Mouse (Mus musculus): ENCODE measurements at regions not wholly inside any gene's neighbourhood (a gene's known extent, or its start where the extent isn't known, plus 50 kb on each side); places are given as distances from the start of the nearest gene placed in this dataset.

DNA sequence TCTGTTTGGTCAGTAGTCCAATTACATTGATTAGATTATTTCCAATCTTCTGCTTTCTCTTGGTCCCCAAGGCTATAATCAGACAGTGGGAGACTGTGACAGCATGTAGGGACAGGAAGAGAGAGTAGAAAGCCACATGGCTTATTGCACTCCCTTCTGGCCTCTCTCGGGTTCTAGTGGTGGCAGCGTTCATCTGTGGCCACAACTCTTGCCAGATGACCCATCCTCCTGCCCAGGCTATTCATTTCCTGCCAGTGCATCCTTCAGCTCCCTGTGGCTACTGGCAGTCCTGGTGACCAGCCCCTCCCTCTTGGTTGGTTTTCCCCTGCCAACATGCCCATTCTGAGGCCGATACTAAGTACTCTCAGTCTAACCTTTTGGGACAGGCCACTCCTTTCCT lies 70.2 kb upstream of the Bmp2 start:
- Histone ChIP-seq H3K27ac (no peak overlapping the region), H3K9me3 (replicated peaks) (no peaks in the 10 kb centered on the region), H3K4me3 (no peak overlapping the region), H3K27me3 (no peaks in the 10 kb centered on the region), H3K36me3 (no peaks in the 10 kb centered on the region), H3K4me2 (no peak overlapping the region), H3K9ac (no peak overlapping the region), H3K4me1 (replicated peaks) (no peaks in the 10 kb centered on the region)
- whole genome bisulfite sequencing: 91% methylated on average over 3 of the region's 3 CpGs
- no peak for ATAC-seq (replicated peaks; ENCODE audit: insufficient number of reproducible peaks, insufficient read depth, low FRiP score, low read depth)

GRCm38 (mm10) chr2:133495443-133495842 lies 56.5 kb upstream of the Bmp2 start:
- ATAC-seq (replicated peaks; ENCODE audit: insufficient number of reproducible peaks, insufficient read depth, low FRiP score, low read depth): no peak
- no peak overlapping the region for H3K27ac ChIP-seq
- H3K4me3 ChIP-seq: no peak overlapping the region
- no peaks in the 10 kb centered on the region for H3K9me3 ChIP-seq (replicated peaks)
- H3K36me3 ChIP-seq: no peaks in the 10 kb centered on the region
- 43% methylated on average over 3 of the region's 3 CpGs for WGBS
- peaks cover 13% of the 10 kb centered on the region for H3K4me1 ChIP-seq (replicated peaks)
- H3K4me2 ChIP-seq: no peak overlapping the region
- no peak overlapping the region for H3K9ac ChIP-seq
- H3K27me3 ChIP-seq: no peaks in the 10 kb centered on the region

- Histone ChIP-seq H3K4me3 (no peak overlapping the region), H3K27ac (no peak overlapping the region), H3K36me3 (no peaks in the 10 kb centered on the region), H3K9me3 (replicated peaks) (no peaks in the 10 kb centered on the region), H3K4me1 (replicated peaks) (peaks cover 13% of the 10 kb centered on the region), H3K27me3 (no peaks in the 10 kb centered on the region), H3K4me2 (no peak overlapping the region), H3K9ac (no peak overlapping the region)
- ATAC-seq (replicated peaks; ENCODE audit: insufficient number of reproducible peaks, insufficient read depth, low FRiP score, low read depth): no peak
These were observed 55.6 kb upstream of the Bmp2 start for GRCm38 (mm10) chr2:133496389-133496788.

DNA sequence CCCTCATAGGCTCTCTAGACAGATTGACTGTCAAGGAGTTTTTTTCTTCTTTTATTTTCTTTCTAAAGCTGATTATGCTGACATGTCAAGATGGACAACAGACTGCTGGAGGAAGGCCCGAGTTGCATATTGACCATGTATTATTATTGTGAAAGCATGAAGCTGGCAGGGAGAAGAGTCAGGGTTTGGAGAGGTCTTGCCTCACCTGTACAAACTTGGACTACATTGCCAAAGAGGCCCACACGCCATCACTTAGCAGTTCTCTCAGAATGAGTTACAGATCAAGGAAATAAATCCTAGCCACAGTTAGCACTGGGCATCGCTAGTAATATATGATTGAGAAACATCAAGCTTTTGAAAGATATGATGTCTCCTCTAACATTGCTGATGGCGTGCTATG lies 54.9 kb upstream of the Bmp2 start:
- no peak for ATAC-seq (replicated peaks; ENCODE audit: insufficient number of reproducible peaks, insufficient read depth, low FRiP score, low read depth)
- Histone ChIP-seq H3K9ac (no peak overlapping the region), H3K27me3 (no peaks in the 10 kb centered on the region), H3K27ac (no peak overlapping the region), H3K4me3 (no peak overlapping the region), H3K9me3 (replicated peaks) (no peaks in the 10 kb centered on the region), H3K4me1 (replicated peaks) (peaks cover 13% of the 10 kb centered on the region), H3K4me2 (no peak overlapping the region), H3K36me3 (no peaks in the 10 kb centered on the region)
- 86% methylated on average over 4 of the region's 4 CpGs for WGBS

DNA sequence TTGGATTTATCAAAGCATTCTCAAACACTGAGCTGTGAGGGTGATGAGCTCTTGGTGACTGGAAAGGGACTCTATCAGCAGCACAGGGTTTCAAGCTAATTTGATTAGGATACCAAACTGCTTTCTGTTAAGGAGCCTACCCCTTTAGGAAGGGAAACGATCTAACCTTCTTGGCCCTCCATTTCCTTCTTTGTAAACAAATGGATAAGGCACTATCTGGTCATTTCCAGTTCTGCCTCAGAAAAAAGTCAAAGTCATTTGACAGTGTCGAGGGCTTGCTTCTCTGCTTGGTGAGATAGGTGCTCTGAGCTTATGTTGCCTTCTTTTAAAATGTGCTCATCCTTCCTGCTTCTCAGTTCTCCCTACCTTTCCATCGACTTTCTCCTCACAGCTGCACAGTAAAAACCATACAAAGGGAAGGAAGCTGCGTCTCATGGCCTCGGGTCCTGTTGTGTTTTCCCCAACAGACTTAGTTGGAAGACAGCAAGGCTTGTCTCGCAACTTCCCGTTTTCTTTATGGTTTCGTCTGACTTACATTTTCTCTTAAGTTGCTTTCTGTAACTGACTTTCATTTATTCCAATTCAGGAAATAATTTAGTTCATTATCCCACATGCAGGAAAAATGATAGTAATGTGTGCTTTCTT lies 54.3 kb upstream of the Bmp2 start:
- WGBS: 64% methylated on average over 8 of the region's 8 CpGs
- no peaks in the 10 kb centered on the region for H3K27me3 ChIP-seq
- ATAC-seq (replicated peaks; ENCODE audit: insufficient number of reproducible peaks, insufficient read depth, low FRiP score, low read depth): no peak
- no peak overlapping the region for H3K4me2 ChIP-seq
- H3K9ac ChIP-seq: no peak overlapping the region
- H3K4me1 ChIP-seq (replicated peaks): peaks cover 13% of the 10 kb centered on the region
- no peaks in the 10 kb centered on the region for H3K9me3 ChIP-seq (replicated peaks)
- H3K4me3 ChIP-seq: no peak overlapping the region
- no peaks in the 10 kb centered on the region for H3K36me3 ChIP-seq
- H3K27ac ChIP-seq: no peak overlapping the region

DNA sequence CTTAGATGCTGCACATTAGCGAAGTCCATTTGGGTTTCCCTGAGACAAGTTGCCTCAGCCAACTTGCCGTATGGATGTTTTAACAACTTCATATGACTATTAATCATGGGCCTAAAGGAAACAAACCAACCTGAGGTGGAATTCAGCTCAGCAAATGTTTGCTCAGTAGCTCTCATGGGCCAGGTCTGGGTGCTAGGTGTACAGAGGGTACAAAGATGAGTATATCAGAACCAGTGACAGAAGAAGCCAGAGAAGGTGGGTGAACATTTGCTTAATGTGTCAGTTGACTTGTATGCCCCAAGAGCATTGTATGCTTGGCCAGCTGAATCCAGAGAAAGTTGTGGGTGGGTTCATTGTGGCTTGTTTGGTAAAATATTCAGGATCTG lies 53.8 kb upstream of the Bmp2 start:
- no peak overlapping the region for H3K27ac ChIP-seq
- H3K36me3 ChIP-seq: no peaks in the 10 kb centered on the region
- no peak overlapping the region for H3K4me2 ChIP-seq
- no peak overlapping the region for H3K4me3 ChIP-seq
- 82% methylated on average over 2 of the region's 2 CpGs for WGBS
- H3K9ac ChIP-seq: no peak overlapping the region
- H3K27me3 ChIP-seq: no peaks in the 10 kb centered on the region
- no peaks in the 10 kb centered on the region for H3K9me3 ChIP-seq (replicated peaks)
- H3K4me1 ChIP-seq (replicated peaks): peaks cover 13% of the 10 kb centered on the region
- ATAC-seq (replicated peaks; ENCODE audit: insufficient number of reproducible peaks, insufficient read depth, low FRiP score, low read depth): no peak

- H3K4me3 ChIP-seq: no peak overlapping the region
- no peak overlapping the region; the same call in 1 of the 2 replicates for H3K27ac ChIP-seq
- H3K36me3 ChIP-seq: no peaks in the 10 kb centered on the region
- H3K4me2 ChIP-seq: no peak overlapping the region
- no peak overlapping the region for H3K9ac ChIP-seq
- no peaks in the 10 kb centered on the region for H3K27me3 ChIP-seq
- peaks cover 13% of the 10 kb centered on the region for H3K4me1 ChIP-seq (replicated peaks)
- 22% methylated on average over 3 of the region's 3 CpGs for WGBS
- no peaks in the 10 kb centered on the region for H3K9me3 ChIP-seq (replicated peaks)
- no peak; the same call in 1 of the 2 replicates for ATAC-seq (replicated peaks; ENCODE audit: insufficient number of reproducible peaks, insufficient read depth, low FRiP score, low read depth)
These were observed 53.2 kb upstream of the Bmp2 start for GRCm38 (mm10) chr2:133498717-133499143.

DNA sequence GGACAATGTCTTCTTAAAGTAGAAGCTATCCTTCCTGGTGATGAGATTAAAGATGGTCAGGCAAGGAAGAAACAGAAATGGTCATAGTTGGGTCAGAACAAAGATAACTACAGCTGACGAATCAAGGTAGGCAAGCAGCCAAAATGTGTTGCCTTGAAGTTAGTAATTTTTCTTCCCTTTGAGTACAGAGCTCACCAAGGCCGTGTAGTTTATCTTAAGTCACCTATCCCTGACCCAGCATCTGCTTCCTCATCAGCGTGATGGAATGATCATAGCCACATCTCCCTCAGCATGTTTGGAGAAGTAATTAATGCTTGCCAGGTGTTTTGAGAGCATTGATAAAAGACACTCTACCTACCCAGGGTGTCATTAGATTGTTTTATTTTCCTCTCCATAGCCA lies 52.1 kb upstream of the Bmp2 start:
- 51% methylated on average over 3 of the region's 3 CpGs for WGBS

More for the DNA sequence above, 52.1 kb upstream of the Bmp2 start:
- Histone ChIP-seq H3K4me1 (replicated peaks) (peaks cover 13% of the 10 kb centered on the region), H3K9ac (no peak overlapping the region), H3K27ac (no peak overlapping the region), H3K4me2 (no peak overlapping the region), H3K4me3 (no peak overlapping the region), H3K36me3 (no peaks in the 10 kb centered on the region), H3K27me3 (no peaks in the 10 kb centered on the region), H3K9me3 (replicated peaks) (no peaks in the 10 kb centered on the region)
- no peak for ATAC-seq (replicated peaks; ENCODE audit: insufficient number of reproducible peaks, insufficient read depth, low FRiP score, low read depth)

All from heart, embryonic 15.5 days (tissue).